Mouse (Mus musculus): ENCODE measurements around the gene Cntfr. TPM values are rescaled to one million over a fixed set of nuclear protein-coding genes. Genes with fewer than 3 reads are reported as not detected.

Cntfr gene
- polyA plus RNA-seq, 1 experiment from 2014 or later = 6.4 TPM

DNA sequence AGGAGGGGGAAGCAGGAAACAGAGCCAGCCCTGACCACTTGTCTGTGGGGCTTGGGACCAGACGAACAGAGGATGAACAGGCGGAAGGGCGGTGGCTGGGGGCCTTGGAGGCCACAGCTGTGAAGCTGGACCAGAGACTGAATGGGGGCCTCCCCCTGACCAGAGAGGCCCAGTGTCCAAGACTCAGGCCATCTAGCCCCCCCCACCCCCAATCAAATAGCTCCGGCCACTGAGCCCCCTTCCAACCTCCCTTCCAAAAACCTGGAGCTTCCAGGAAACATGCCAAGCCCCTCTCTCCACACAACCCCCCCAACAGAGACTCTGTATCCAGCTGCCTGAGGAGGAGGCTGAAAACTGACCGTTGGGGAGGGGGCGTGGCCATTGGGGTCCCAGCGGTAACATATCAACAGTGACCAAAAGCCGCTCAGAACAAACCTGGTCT, 24.3 kb downstream of the Cntfr start:
- no peak overlapping the region for H3K4me3 ChIP-seq (replicated peaks)
- H3K4me1 ChIP-seq (replicated peaks) = peaks cover 32% of the 10 kb centered on the region
- H3K27ac ChIP-seq = no peak overlapping the region
- no peak overlapping the region for H3K9ac ChIP-seq
- no peaks in the 10 kb centered on the region for H3K36me3 ChIP-seq
- H3K9me3 ChIP-seq = no peaks in the 10 kb centered on the region
- 0 out of 2 replicates have a peak, but pooled peaks have one; percentile 22 for ATAC-seq
- H3K27me3 ChIP-seq (replicated peaks) = no peaks in the 10 kb centered on the region
- H3K4me2 ChIP-seq (replicated peaks) = no peak overlapping the region
- WGBS = 39% methylated on average over 8 of the region's 8 CpGs

DNA sequence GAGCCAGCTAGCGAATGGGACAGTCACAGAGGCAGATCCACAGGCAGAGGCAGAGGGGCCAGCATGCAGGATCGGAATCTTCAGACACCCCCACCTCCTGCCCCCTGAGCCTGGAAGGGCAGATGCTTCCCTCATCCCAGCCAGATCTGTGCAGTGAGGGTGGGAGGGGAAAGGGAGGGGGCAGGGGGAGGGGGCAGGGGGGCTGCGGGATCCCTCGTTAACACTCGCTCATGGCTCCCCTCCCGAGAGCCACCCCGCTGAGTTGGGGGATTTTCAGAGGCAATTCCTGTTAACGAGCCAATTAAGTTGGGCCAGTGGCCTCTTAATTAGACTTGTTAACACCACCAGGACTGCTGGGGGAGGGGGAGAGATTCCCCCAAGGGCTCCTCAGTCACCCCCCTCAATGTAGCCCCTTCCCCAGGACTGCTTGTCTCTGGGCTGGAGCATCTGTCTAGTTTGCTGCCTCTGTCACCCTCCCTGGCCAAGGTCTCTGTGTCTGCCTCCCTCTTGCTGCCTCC, 24.9 kb downstream of the Cntfr start:
- Histone ChIP-seq H3K36me3 (no peaks in the 10 kb centered on the region), H3K4me2 (replicated peaks) (no peak overlapping the region), H3K4me3 (replicated peaks) (no peak overlapping the region), H3K9me3 (no peaks in the 10 kb centered on the region), H3K27me3 (replicated peaks) (no peaks in the 10 kb centered on the region), H3K4me1 (replicated peaks) (peaks cover 27% of the 10 kb centered on the region), H3K9ac (no peak overlapping the region), H3K27ac (no peak overlapping the region)
- ATAC-seq = peak; percentile 51; the same call in 1 of the 2 replicates
- 21% methylated on average over 8 of the region's 8 CpGs for WGBS

GRCm38 (mm10) chr4:41671500-41671899, 25.4 kb downstream of the Cntfr start:
- Histone ChIP-seq H3K9me3 (no peaks in the 10 kb centered on the region), H3K27me3 (replicated peaks) (no peaks in the 10 kb centered on the region; the same call in 1 of the 2 replicates), H3K4me2 (replicated peaks) (no peak overlapping the region), H3K4me1 (replicated peaks) (peaks cover 22% of the 10 kb centered on the region), H3K36me3 (no peaks in the 10 kb centered on the region), H3K27ac (no peak overlapping the region), H3K4me3 (replicated peaks) (no peak overlapping the region), H3K9ac (no peak overlapping the region)
- no peak for ATAC-seq
- 32% methylated on average over 5 of the region's 5 CpGs for WGBS

GRCm38 (mm10) chr4:41670836-41671235, 26.1 kb downstream of the Cntfr start:
- 83% methylated on average over 18 of the region's 18 CpGs for WGBS
- Histone ChIP-seq H3K9me3 (no peaks in the 10 kb centered on the region), H3K27ac (no peak overlapping the region), H3K4me3 (replicated peaks) (no peak overlapping the region), H3K4me1 (replicated peaks) (peaks cover 15% of the 10 kb centered on the region), H3K4me2 (replicated peaks) (no peak overlapping the region), H3K27me3 (replicated peaks) (no peaks in the 10 kb centered on the region; the same call in 1 of the 2 replicates), H3K36me3 (no peaks in the 10 kb centered on the region), H3K9ac (no peak overlapping the region)
- ATAC-seq = no peak

GRCm38 (mm10) chr4:41666646-41667045, 30.2 kb downstream of the Cntfr start:
- 87% methylated on average over 10 of the region's 11 CpGs for WGBS
- no peak overlapping the region for H3K27ac ChIP-seq
- H3K4me1 ChIP-seq (replicated peaks) = peaks cover 23% of the 10 kb centered on the region
- H3K4me2 ChIP-seq (replicated peaks) = no peak overlapping the region
- H3K27me3 ChIP-seq (replicated peaks) = no peaks in the 10 kb centered on the region; the same call in 1 of the 2 replicates
- H3K9ac ChIP-seq = no peak overlapping the region
- H3K36me3 ChIP-seq = no peaks in the 10 kb centered on the region
- H3K9me3 ChIP-seq = no peaks in the 10 kb centered on the region
- no peak for ATAC-seq
- no peak overlapping the region for H3K4me3 ChIP-seq (replicated peaks)

- Histone ChIP-seq H3K4me1 (replicated peaks) (peaks cover 22% of the 10 kb centered on the region), H3K36me3 (no peaks in the 10 kb centered on the region), H3K27me3 (replicated peaks) (no peaks in the 10 kb centered on the region; the same call in 1 of the 2 replicates), H3K4me3 (replicated peaks) (no peak overlapping the region), H3K4me2 (replicated peaks) (no peak overlapping the region), H3K9me3 (no peaks in the 10 kb centered on the region), H3K9ac (peak overlapping the region; percentile 17; the same call in 1 of the 2 replicates), H3K27ac (no peak overlapping the region; the same call in 1 of the 2 replicates)
- ATAC-seq = peak; percentile 29; the same call in 1 of the 2 replicates
- WGBS = 10% methylated on average over 5 of the region's 8 CpGs
Observed at GRCm38 (mm10) chr4:41665009-41665675, 31.7 kb downstream of the Cntfr start.

DNA sequence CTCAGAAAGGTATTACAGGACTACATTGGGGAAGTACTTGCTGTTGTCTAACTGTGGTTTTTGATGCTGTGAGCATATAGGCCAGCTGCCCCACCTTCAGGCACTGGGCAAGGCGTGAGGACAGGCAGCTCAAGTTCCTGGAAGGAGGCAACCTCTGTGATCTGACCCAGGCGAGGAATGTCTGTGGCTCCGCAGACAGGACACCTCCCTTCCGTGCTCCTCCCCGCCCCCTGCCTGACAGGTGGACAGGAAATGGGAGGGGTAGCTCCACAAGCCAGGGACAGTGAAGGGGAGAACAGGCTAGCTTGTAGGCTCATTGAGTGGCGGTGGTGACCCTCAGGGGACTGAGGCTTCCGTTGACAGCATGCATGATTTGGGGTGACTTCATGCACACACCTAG, 32.4 kb downstream of the Cntfr start:
- no peak overlapping the region for H3K4me2 ChIP-seq (replicated peaks)
- no peak overlapping the region for H3K9ac ChIP-seq

DNA sequence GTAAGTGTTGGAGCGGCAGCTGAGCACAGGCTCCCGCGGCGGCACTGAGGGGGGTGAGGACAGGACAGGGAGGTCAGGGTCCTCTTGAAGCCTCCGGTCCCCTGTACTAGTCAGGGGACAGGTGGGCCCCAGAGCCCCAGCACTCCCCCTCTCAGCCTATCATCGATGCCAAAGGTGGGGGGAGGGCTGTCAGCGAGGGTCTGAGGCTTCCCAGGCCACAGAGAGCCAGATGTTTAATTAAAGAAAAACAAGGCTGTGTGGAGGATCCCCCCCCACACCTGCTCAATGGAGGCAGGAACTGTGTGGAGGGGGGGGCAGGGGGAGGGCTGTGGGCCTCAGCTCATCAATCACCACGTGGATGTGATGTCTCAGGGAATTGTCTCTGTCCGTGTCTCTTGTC, 33.3 kb downstream of the Cntfr start:
- 51% methylated on average over 9 of the region's 9 CpGs for WGBS
- Histone ChIP-seq H3K27me3 (replicated peaks) (peaks cover 4% of the 10 kb centered on the region; the same call in 1 of the 2 replicates), H3K36me3 (no peaks in the 10 kb centered on the region), H3K9me3 (no peaks in the 10 kb centered on the region), H3K4me1 (replicated peaks) (peaks cover 32% of the 10 kb centered on the region), H3K27ac (no peak overlapping the region), H3K4me2 (replicated peaks) (no peak overlapping the region), H3K4me3 (replicated peaks) (no peak overlapping the region), H3K9ac (no peak overlapping the region)
- no peak for ATAC-seq

More for the DNA sequence above, 32.4 kb downstream of the Cntfr start:
- Histone ChIP-seq H3K9me3 (no peaks in the 10 kb centered on the region), H3K36me3 (no peaks in the 10 kb centered on the region), H3K4me3 (replicated peaks) (no peak overlapping the region), H3K27me3 (replicated peaks) (peaks cover under 1% of the 10 kb centered on the region; the same call in 1 of the 2 replicates), H3K4me1 (replicated peaks) (peaks cover 24% of the 10 kb centered on the region), H3K27ac (no peak overlapping the region)
- ATAC-seq = 0 out of 2 replicates have a peak, but pooled peaks have one; percentile 6
- 40% methylated on average over 7 of the region's 7 CpGs for WGBS

GRCm38 (mm10) chr4:41662723-41663122, 34.2 kb downstream of the Cntfr start:
- Histone ChIP-seq H3K27me3 (replicated peaks) (peaks cover 7% of the 10 kb centered on the region; the same call in 1 of the 2 replicates), H3K4me1 (replicated peaks) (peaks cover 36% of the 10 kb centered on the region), H3K36me3 (no peaks in the 10 kb centered on the region), H3K4me3 (replicated peaks) (no peak overlapping the region), H3K27ac (no peak overlapping the region), H3K9ac (no peak overlapping the region), H3K4me2 (replicated peaks) (no peak overlapping the region), H3K9me3 (no peaks in the 10 kb centered on the region)
- WGBS = 69% methylated on average over 11 of the region's 11 CpGs
- ATAC-seq = no peak

GRCm38 (mm10) chr4:41660851-41661430, 35.9 kb downstream of the Cntfr start:
- Histone ChIP-seq H3K4me1 (replicated peaks) (peaks cover 36% of the 10 kb centered on the region), H3K4me2 (replicated peaks) (no peak overlapping the region), H3K9me3 (no peaks in the 10 kb centered on the region), H3K27ac (no peak overlapping the region), H3K36me3 (no peaks in the 10 kb centered on the region), H3K4me3 (replicated peaks) (no peak overlapping the region), H3K27me3 (replicated peaks) (peaks cover 8% of the 10 kb centered on the region), H3K9ac (no peak overlapping the region)
- WGBS = 34% methylated on average over 11 of the region's 11 CpGs
- no peak for ATAC-seq

- no peak overlapping the region for H3K9ac ChIP-seq
- no peaks in the 10 kb centered on the region for H3K36me3 ChIP-seq
- no peaks in the 10 kb centered on the region for H3K9me3 ChIP-seq
- H3K27ac ChIP-seq = no peak overlapping the region
- ATAC-seq = no peak
- H3K4me3 ChIP-seq (replicated peaks) = no peak overlapping the region
- H3K4me2 ChIP-seq (replicated peaks) = no peak overlapping the region
- WGBS = 51% methylated on average over 13 of the region's 13 CpGs
- peaks cover 8% of the 10 kb centered on the region for H3K27me3 ChIP-seq (replicated peaks)
- H3K4me1 ChIP-seq (replicated peaks) = peaks cover 27% of the 10 kb centered on the region
Observed at GRCm38 (mm10) chr4:41659556-41659955, 37.3 kb downstream of the Cntfr start.

GRCm38 (mm10) chr4:41658566-41659384, 38.1 kb downstream of the Cntfr start:
- H3K4me2 ChIP-seq (replicated peaks) = peak overlapping the region; percentile 44
- 15% methylated on average over 21 of the region's 25 CpGs for WGBS
- peaks cover 8% of the 10 kb centered on the region for H3K27me3 ChIP-seq (replicated peaks)
- no peak overlapping the region for H3K9ac ChIP-seq
- no peaks in the 10 kb centered on the region for H3K36me3 ChIP-seq
- no peak overlapping the region for H3K27ac ChIP-seq
- H3K4me3 ChIP-seq (replicated peaks) = no peak overlapping the region
- H3K9me3 ChIP-seq = no peaks in the 10 kb centered on the region
- peak; percentile 80 for ATAC-seq
- peaks cover 20% of the 10 kb centered on the region for H3K4me1 ChIP-seq (replicated peaks)

Data from intestine, embryonic 15.5 days (tissue).